Mouse (Mus musculus): ENCODE data around the gene Rnf216.

Rnf216 gene

DNA sequence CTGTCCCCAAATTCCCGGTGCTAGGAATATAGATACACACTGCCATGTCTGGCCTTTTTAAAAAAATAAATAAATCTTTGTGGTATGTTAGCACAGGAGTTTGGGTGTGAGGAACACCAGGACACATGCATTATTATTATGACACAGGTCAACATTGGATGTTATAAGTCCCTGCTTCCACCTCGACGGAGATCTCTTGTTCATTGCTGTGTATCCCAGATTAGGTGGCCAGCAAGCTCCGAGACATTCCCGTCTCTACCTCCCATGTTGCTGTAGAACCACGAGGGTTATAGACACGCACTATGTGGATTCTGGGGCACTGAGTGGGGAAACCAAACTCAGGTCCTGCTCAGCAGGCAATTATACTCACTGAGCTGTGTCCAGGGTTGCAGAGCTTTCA is 17.5 kb downstream of the Rnf216 start:
- no peak for DNase-seq

DNA sequence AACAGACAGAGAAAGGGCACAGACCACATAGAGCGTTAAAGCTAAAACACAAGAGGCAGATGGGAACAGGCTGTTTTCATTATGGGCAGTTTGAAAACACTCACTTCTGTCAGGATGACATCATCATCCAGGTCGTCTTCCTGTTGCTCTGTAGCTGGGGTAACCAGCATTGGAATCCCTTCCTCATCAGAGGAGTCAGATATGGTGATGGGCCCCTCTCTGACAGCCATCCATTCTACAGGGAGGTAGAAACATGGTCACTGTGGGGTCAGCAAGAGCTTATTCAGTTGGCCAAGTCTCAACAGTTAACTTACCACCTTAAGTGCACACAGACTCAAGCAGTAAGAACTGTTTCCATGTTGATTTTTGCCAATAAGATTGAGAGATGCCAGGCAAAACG is 19.9 kb downstream of the Rnf216 start:
- DNase-seq, result no peak

DNA sequence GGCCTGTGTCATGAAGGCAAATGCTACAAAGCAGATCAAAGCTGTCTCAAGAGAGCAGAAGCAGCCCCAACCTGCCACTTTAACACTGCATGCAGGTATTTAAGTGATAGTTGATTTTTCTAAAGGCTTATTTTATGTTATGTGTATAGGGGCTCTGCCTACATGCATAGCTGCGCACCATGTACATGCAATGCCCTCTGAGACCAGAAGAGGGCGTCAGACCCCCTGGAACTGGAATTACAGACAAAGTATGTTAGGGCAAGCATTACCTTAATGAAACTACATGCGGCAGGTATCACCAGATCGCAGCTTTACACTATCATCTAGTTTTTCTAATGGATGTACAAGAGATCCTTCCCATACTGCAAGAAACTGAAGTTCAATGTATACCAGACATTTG is 27.9 kb downstream of the Rnf216 start:
- DNase-seq, result peak in 1 of 2 experiments; percentile 24

DNA sequence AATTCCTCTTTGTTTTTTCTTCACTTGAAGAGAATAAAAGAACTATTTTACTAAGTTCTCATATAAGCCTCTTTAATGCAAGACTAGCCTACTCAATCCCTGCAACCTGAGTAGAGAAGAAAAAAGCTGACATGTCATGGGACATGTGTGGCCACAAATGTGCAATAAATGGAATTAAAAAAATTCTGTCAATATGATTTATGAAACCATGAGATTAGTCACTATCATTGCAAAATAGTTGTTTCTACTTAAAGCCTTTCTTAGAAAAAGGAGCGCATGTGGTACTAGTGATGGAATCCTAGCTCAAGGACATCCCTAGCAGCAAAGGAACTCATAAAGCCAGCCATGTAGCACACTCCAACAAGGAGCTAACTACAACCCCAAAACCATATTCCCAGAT is 33.0 kb downstream of the Rnf216 start:
- DNase-seq, result no peak

DNA sequence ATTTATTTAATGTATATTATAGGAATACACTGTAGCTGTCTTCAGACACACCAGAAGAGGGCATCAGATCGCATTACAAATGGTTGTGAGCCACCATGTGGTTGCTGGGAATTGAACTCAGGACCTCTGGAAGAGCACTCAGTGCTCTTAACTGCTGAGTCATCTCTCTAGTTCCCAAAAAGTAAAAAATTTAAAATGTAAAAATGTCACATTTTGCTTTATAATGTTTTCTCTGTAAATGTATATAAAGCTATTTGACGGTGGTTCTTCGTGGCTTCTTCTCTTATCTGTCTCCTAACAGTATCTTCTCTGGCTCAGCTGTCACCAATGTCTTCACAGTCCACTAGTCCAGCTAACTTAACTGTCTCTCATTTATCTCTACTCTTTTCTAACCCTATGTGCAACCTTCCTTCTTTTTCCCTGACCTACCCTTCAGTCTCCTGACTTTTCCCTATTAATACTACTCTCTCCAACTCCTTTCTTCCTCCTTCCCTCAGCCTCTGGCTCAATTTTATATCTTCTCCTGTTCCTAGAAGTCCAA is 36.1 kb downstream of the Rnf216 start:
- DNase-seq, result no peak

DNA sequence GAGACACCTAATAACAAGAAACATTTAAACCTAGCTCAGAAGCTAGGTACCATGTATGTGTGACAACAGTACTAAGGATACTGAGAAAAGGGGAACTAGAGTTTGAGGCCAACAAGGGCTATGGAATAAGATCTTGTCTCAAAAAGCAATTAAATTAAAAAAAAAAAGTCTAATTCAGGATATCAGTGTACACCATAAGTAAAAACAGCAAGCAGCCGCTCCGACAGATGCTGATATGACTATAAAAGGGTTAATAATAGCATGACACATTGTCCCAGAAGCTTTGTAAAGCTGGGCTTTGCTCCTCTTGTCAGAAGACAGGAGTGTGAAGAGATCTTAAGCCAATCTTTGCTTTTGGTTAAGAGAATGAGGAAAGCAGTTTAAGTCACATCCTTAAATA is 36.8 kb downstream of the Rnf216 start:
- no peak for DNase-seq

DNA sequence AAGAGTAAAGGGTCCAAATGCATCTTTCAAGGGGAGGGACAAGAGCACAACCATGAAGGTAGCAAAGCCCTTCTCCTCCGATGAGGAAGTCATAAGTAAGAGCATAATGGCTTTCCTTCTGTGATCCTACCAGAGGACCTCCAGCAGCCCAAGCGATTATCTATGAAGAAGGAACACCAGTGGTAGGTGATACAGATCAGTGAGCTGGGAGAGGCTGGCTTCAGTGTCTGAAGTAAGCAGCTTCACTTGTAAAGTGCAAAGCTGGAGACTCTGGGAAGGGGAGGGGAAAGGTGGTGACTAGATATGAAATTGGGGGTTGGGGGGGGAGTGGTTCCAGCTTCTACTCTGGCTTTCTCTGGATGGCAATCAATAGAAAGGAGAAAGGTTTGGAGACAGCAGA is 43.7 kb downstream of the Rnf216 start:
- DNase-seq, result no peak

DNA sequence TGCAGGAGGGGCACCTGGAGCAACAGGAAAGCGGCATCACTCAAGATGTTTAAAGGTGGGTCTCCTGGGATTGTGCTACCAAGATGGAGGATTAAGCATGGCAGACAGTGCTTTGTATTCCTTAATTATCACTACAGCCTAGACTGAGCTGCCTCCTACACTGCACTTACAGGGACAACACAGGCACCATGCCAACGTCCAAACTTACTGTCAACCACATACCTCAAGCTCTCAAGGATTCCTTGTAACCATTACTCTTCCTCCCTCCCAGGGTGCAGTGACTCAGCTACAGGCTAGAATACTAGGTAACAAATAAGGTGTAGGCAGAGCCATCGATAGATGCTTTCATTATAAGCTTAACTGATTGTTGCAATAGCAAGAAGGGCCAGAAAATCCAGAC is 44.4 kb downstream of the Rnf216 start:
- DNase-seq, result no peak

DNA sequence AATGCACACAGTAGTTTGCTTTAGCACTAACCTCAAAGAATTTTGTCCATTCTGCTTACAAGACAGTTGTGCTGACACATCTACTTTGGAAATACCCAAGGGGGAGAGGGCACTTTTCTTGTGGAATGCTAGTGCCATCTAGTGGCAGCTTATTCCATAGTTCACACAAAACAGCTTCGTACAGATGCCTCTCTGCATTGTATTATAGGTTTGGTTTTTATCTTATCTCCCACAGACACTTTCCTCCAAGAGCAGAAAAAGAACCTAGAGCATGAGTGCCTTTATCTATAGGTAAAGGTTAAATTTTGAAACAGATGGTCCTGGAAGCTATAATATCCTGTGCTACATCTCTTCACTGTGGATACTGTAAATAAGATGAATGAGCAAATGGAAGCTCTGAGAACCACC is 46.2 kb downstream of the Rnf216 start:
- DNase-seq, result peak in 1 of 2 experiments; percentile 65

DNA sequence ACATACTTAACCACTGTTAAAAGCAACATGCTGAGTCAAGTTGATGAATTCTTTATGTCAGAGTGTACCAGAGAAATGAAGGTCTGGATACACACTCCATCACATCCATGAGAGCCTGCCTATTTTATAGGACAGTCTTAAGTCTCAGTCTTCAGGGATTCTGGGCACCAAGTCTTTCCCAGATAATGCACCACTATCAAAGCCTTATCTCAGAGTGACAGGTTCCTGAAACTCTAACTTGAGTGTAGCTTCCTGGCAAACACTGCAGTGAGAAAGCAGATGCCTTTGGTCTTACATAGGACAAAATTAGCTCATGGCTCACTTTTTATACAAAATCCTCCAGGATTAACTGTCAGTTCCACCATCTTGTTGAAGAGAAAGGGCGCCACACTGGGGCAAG is 46.7 kb downstream of the Rnf216 start:
- no peak for DNase-seq

DNA sequence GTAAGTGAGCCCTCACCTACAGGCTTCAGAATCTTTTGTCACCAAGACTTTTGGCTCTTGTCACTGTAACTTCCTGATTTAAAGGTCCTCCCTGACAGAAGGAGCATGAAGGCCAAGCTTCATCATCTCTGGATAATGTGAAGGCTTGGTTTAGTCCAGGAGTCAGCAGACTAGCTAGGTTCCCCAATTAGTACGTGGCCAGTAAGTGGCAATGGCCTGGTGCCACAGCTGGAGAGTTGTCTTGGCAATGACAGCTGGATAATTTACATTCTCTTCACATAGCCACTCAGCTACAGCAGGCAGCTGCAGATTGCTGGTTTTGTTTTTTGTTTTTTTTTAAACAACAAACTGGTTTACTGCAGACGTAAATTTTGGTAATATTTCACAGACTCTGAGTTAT is 47.6 kb downstream of the Rnf216 start:
- DNase-seq, result no peak

DNA sequence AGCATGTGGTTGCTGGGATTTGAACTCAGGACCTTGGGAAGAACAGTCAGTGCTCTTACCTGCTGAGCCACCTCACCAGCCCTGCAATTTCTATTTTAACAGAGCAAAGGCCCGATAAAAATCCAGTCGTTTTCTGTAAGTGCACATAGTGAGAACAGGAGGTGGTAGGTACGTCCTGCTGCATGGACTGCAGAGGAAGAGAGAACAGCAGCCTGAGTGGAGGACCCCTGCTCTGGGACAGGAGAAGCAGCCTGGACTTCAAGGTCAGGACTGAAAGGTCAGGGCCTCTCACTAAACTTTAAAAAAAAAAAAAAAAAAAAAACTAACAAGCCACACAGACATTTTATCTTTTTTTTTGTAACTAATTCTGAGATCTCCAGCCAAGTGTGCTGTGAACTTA is 50.5 kb downstream of the Rnf216 start:
- DNase-seq, result no peak

DNA sequence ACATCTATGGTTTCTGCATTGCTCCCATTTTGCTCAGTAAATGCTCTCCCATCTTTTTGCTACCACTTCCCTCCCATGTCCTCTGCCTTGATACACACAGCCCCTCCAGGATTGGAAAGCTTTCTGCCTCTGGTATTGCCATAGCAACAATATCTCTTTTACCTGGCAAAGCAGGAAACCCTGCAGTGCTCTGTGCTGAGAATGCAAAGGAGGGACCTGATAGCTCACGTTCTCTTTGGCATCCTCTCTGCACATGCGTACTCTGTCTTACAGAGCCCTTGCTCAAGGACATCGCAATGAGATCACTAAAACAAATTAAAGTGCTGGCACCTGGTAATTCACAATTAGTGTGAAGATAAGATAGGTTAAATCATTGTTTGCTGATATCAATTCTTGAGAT is 51.3 kb downstream of the Rnf216 start:
- DNase-seq, result no peak

DNA sequence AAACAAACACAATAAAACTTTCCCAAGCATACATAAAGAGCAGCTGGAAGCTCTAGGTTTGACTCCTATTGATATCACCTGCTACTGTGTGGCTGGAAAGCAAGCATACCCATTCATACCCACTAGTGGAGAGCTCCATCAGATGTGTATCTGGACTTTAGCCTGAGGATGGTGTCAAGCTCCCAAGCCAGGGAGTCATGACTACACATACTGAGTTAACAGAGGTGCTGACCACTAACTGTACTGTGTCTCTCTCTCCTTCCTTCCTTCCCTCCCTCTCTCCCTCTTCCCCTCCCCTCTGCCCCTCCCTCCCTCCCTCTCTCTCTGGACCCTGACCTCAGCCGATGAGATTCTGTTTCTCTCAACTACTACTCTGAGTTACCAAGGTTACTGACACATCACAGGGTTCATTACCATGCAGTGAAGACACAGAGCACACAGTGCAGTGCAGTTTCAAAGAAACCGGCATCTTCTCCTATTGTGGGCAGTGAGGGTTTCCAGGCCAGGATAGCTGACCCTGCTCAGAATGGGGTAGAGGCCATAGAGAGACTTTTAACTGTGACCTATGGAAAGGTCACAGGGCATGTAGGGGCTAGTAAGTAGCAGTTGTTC is 51.9 kb downstream of the Rnf216 start:
- no peak for DNase-seq

DNA sequence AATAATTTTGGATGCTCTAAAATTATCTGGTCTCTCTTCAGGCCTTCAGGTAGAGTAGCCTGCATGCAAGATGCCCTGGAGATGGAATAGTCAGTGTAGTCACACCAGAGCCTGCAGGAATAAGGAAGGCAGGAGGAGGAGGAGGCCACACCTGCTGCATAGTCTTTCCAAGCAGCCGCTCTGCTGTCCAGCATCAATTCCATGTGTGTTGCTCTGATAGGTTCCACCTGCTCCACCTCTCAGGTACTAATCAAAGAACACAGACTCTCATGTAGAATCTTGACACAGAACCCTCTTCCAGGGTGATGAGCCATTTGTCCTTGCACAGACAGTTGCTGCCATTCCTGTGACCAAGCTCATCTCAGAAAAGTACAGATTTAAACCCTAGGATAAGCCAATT is 52.8 kb downstream of the Rnf216 start:
- DNase-seq, result no peak

DNA sequence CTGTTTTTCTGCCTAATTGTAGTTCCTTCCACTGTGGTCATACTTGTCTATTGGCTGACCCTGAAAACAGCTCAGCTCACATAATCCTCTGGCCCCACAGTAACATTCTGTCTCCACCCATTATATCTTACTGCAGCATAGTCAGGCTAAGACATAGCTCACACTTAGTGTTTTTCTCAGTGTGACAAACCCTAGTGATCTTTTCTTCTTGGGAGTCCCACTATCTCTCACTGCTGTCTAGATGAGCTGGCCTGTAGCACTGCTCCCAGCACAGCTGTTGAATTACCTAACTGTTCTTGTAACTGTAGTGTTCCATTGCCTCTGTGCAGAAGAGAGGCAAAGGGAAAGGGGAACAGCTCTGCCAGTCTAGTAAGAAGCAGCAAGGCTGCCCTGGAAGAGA is 53.6 kb downstream of the Rnf216 start:
- DNase-seq, result no peak

DNA sequence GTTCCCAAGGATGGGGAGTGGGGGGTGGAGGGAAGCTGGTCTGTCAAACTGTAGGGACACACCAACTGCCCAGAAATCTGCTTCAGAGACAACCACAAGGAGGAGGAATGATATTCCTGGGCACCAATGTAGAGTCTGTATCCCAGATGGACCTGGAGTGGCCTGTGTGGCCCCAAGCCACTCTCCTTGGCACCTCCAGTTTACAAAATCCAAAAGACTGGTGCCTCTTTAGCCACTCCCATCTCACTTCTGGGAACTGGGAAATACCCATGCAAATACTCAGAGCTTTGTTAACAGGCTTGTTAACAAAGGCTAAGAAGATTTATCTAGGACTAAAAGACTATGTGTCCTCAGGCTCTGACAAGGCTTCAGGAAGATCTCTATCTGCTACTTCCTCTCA is 54.1 kb downstream of the Rnf216 start:
- DNase-seq, result no peak

DNA sequence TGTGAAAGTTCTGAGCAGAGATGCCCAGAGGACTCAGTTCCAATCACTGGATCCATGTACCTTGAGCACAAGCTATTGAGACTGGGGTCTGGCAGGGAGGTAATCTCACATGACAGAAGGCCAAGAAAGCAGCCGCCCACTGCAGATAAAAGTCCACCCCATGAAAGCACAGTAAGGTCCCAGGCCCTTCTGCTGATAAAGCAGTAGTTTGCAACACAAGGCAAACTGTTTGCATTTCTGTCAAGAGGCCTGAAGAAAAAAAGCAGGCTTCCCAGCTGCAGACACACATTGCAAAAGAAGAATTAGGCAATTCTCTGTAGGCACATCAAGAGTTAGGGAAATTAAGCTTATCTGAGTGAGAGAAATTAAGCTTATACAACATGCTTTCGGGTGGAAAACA is 54.6 kb downstream of the Rnf216 start:
- DNase-seq, result no peak

DNA sequence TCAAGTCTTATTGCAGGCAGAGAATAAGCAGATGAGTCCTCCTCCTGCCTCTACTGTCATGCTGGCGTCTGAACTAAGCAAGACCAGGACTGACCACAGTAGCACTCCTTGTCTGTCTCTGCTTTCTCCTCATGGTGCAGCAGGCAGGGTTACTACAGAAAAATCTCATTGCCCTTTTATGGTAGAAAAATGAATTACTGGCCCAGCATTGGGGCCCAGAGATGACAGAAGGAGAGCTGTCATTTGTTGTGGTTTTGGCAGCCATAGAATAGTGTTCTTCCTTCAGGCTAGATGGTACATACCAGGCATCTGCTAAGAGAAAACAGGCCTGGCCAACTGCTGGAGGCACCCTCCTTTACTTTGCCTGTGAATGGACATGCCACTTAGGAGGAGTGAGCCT is 55.0 kb downstream of the Rnf216 start:
- no peak for DNase-seq

DNA sequence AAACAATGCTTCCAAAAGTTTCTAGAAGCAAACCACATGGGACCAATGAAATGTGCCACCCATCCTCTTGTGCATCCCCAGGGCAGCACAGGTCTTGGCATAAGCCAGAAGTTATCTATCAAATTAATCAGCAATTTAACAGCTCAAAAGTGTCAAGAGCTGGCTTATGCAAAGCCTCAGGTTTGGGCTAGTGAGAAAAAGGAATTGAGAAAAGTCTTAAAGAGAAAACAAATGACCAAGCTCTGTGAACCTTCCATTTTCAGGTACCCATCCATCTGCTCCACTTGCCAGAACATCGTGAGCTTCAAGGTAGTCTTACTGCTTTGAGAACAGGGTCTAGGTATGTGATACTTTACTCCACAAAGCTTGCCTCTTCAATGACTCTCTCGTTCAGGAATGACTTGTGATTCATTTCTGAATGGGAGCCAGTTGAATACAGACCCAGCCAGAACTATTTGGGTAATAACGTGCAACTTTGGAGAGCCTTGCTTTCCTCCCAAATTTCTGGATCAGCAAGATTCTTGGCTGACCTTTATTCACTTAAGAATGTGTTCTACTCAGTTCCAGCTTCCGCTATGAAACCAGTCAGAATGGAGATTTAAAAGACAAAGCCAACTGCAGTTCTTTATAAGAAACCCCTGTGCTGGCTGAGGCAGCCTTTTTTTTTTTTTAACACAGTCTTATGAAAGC is 56.5 kb downstream of the Rnf216 start:
- DNase-seq, result no peak

DNA sequence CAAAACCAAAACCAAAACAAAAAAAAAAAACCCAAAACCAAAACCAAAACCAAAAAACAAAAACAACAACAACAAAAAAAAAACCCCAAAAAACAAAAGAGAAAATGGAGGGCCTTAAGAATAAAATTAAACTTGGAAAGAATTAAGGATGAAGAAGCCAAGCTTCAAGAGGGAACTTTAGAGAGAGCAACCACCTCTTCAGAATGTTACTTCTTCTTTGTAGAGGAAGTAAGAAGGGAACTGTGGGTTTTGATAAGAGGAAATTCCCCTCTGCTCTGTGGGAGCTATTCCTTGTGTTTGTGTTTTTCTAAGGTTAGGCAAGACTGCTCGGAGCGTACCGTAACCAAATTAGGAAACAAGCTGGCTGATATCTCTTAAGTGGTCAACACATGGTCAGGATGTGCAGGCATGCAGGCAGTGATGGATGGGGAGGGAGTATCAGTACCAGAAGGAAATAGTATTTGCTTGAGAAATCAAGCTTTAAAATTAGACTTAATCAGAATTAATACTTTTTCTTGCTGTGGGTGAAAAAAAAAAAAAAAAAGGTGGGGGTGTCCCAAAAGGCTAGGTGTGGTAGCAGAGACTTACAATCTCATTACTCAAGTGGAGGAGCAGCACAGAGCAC is 57.2 kb downstream of the Rnf216 start:
- peak in 1 of 2 experiments; percentile 30 for DNase-seq

DNA sequence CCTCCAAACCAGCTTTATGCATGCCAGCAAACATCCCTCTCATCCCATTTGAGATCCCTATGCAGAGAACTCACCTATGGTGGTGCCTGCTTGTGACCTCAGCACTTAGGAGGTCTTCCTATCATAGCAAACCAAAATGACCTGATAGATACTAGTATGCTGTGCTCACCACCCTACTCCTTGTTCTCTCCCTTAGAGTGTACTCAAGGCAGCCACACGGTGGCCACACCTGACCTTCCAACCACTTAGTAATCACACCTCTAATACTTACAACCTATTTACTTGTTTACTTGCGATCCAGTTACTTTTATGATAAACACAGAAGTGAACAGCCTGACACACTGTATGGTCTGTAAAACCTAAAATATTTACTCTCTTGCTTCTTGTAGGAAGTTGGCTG is 58.1 kb downstream of the Rnf216 start:
- no peak for DNase-seq

DNA sequence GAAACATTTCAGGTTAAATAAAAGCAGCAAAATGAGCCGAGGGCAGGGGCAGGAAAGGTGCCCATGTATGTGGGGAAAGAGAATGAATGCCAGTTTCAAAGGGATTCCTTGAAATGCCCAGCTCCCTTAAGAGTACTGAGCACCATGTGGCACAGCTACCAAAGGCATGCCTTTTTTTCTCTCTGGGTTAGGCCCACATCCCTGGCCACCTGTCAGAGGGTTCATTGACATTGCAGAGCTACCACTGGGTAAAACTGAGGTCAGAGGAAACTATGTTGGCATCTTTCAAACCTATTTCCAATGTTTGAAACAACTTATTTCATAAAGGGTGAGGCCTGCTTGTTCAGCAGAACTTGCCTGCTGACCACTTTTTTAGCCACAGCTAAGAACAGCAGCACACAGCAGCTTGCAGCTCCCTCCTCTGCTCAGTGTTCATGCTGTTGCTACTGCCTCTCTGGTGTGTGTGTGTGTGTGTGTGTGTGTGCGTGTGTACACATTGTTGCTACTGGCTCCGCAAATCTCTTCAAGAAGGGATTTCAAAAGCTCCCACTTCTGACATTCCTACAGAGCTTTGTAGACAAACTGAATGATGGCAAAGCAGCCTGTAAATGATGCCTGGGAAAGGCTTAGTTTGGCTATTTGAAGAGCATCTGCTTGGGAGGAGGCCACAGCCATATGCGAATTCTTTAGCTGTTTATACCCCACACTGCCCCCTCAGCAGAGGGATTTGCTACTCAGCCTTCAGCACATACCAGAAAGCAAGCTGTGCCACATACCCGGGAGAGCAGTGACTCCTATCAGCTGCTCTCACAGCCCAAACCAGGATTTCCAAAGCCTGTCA is 59.4 kb downstream of the Rnf216 start:
- no peak for DNase-seq

All from spleen, adult 18-20 months (tissue).